Mouse (Mus musculus): Measurements from ENCODE around the gene Mfsd12.

The Mfsd12 gene

DNA sequence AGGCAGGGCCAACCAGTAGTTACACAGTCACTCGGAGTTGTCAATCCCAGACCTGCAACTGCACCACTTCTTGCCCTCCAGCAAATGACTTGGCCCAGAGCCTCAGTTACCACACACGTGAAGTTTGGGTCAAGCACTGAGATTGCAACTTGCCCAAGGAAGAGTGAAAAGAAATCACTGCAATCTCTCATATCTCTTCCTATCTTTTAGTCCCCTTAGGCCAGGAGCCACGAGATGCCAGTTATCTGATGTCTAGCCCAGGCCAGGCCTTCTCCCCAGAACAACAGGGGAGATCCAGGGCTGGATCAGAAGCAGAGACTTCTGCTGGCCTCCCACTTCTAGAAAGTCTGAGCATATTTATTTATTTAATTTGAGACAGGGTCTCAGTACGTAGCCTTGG, 1.8 kb upstream of the Mfsd12 start:
- DNase-seq (ENCODE audit: low spot score): no peak

DNA sequence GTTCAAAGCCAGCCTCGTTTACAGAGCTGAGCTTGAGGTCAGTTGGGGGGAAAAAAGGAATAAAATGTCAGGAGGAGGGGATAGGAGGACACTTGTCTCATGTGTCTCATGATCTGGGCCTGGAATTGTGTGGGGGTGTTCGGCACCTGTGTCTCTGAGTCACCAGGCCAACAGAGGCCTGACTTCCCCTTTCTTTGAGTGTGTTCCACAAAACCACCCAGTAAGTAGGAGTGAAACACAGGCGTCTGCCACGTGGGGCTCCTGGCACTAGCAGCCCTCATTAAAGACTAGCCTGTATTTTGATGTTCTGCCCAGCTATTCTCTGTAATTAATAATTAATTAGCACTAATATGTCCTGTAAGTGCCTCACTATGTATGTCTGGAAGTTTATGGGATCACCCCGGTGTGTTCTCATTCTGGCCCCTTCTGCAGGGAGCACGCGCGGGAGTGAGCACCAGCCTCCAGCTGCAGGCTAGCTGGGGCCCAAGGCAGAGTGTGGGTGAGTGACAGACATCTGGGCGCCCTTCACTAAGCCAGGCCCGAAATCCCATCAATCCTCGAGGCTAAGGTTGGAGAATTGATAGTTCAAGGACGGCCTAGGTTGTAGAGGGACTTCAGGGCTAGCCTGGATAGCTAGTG, 820 bp upstream of the Mfsd12 start:
- DNase-seq (ENCODE audit: low spot score): no peak

DNA sequence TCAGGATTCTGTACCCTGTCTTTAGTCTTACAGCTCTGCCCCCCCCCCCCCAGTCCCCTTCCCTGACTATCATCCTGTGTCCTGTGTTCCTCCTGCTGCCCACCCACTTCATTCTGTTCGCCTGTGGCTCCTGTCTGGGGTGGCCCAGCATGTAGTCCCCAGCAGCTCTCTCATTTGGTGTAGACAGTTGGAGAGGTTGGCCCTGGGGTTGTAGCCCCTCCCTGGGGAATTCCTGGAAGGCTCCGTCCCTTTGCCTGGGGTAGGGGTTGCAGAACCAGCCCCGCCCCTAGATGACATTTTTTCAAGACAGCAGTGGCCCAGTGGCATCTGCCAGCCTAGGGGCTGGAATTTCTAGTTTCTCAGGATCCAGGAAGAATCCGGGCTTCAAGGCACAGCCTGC, 918 bp downstream of the Mfsd12 start:
- no peak for DNase-seq (ENCODE audit: low spot score)

DNA sequence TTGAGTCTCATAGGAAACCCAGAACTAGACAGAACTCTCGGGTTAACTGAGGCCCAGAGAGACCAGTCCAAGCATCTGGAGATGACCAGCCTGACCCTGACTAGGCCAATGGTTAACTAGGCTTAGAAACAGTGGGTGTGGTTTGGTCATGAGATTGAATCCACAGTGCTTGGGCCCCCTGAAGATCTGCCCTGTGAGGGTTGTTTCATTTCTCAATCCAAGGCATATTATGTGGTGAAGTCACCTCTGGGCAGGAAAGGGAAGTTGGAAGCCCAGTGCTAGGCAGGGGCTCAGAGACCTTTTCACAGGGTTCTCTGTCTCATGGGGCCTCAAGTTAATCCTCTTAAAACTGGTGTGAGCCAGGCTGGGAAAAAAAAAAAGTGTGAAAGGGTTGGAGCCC, 1.6 kb downstream of the Mfsd12 start:
- no peak for DNase-seq (ENCODE audit: low spot score)

DNA sequence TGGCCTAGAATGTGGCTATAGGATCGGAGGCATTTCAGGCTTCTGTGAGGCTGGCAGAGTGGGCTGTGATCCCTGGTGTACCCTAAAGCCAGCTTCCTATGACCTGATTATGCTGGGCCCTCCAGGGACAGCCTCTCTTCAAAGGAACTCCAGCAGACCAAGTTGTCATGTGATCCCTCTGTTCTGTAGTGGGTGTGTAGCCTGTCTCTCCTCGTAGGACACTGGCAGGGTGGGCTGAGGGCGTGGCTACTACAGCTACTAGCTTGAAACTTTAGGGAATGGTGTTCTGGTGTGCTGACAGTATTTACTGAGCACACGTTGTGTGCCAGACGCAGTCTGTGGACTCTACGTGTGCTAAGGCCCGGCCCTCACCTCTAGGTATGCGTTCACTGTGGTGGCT, 3.4 kb downstream of the Mfsd12 start:
- DNase-seq (ENCODE audit: low spot score): no peak

DNA sequence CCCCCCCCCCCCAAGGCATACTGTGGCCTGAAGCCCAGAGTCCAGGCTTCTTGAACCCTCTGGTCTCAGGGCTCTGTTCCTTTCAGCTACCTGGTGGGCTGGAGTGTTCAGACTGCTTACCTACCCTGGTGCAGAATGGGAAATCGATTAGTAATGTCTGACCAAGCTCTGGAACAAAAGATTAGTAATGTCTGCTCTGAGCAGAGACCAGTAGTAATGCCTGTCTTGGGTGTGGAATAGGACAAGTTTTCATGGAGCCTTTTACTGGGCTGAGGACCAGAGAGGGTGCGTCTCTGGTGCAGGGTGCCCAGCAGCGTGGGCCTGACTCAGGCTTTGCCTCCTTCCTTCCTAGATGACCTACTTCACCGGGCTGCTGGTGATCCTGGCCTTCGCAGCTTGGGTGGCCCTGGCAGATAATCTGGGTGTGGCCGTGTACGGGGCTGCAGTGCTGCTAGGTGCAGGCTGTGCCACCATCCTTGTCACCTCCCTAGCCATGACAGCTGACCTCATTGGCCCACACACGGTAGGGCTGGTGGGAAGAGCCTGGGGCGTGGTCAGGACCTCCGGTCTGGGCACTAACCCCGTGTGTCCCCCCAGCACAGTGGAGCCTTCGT, 5.2 kb downstream of the Mfsd12 start:
- DNase-seq (ENCODE audit: low spot score): no peak

DNA sequence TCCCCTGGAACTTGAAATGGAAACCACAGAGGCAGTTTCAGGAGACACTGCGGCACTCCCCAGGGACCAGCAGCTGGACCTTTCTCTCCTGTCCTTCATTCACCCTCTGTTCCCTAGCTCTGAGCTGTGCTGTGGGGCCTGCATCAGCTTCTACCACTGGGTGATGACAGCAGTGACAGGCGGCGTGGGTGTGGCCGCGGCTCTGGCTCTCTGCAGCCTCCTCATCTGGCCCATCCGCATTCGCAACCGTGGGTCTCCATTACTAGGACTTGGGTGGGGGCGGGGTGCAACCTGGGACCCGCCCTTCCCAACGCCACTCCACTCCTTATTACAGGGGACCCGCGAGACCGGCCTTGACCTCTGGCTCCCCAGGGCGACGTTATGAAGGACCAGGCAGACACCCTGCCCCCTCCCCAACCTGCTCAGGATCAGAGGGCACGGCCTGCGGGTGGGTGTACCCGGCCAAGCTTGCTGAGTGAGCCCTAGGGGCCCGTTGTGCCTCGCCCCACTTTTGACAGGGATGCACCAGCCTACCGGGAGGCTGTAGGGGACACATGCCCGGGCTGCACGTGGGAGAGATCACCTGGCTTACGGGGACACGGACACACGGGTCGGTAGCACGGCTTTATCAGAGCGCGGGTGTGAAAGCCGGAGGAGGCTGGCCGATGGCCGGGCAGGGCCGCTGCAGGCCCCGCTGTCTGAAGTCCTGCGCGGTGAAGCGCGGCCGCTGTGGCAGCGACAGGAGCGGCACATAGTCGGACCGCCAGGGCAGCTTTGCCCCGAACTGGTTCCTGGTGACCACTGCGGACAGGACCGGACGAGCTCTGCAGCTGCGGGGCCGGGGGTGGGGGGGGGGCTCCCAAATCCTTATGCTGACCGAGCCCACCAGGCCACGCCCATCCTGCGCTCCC, 6.4 kb downstream of the Mfsd12 start:
- no peak for DNase-seq (ENCODE audit: low spot score)

DNA sequence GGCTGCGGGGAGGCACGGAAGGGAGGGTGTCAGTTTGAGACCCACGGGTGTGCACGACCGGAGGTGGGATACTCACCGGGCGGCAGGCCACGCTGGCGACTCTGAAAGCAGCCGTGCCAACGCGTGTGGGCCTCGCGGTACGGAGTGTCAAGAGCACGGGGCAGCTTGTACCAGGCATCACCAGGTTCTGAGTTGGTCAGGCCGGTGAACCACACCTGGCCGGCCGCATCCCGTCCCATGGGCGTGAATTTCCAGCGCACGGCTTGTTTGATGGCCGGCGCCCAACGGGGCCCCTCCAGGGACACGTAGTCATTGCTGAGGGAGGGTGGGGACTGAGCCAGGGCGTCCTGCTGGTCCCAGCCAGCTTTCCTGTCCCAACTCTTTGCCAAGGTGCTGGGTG, 7.4 kb downstream of the Mfsd12 start:
- DNase-seq (ENCODE audit: low spot score): no peak

DNA sequence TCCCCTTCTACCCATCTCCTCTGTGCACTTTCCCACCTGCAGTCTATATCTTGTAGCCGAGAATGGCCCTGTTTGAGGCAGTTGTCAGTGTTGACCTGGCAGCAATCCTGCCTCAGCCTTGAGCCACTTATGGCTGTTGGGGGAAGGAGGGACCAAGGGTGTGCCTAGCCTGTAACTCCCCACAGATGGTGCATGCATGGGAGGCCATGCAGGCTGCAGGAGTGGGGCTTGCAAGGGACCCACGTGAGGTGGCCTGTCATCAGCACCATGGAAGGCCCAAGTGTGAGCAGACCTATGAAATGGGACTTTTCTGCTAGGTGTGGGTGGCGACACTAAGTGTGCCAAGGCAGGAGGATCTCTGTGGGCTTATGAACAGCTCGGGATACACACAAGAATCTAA, 7.8 kb downstream of the Mfsd12 start:
- no peak for DNase-seq (ENCODE audit: low spot score)

DNA sequence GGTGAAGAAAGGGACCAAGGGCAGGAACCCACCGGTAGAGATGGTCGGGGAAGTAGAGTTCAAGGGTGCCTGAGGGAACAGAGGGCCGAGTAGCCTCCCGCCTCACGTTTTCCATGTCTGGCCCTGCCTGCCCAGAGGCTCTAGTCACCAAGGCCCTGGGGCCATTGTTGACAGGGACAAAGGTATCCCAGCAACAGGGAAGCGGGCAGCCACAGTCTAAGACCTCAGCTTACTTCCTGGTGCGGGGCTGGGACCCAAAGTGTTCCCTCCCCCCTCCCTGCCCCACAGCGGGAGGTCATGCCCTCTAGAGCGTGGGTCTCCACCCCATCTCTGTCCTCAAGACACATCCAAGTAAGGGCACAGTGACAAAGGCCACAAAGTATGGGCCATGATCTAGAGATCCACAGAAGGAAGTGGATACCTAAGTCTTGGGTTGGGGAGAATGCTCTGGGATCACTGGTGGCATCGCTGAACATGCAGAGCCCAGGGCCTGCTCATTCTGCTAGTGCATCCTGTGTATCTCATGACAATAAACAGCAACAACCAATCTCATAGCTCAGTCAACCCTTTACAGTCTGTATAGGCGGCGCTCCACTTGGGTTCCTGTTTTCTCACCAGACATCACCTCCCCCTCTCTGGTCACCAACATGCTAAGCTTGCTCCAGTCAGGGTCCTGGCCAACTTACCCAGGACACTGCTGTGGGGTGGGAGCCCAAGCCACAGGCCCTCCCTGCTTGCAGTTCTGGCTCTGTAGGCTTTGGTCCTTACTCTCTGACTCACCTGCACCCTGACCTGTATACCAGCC, 8.6 kb downstream of the Mfsd12 start, which contains the start of gene 4930404N11Rik:
Gene 4930404N11Rik, minus strand, starts transcription at position 145 of the 805 bp plus-strand sequence.
- peak; percentile 85 for DNase-seq (ENCODE audit: low spot score)

DNA sequence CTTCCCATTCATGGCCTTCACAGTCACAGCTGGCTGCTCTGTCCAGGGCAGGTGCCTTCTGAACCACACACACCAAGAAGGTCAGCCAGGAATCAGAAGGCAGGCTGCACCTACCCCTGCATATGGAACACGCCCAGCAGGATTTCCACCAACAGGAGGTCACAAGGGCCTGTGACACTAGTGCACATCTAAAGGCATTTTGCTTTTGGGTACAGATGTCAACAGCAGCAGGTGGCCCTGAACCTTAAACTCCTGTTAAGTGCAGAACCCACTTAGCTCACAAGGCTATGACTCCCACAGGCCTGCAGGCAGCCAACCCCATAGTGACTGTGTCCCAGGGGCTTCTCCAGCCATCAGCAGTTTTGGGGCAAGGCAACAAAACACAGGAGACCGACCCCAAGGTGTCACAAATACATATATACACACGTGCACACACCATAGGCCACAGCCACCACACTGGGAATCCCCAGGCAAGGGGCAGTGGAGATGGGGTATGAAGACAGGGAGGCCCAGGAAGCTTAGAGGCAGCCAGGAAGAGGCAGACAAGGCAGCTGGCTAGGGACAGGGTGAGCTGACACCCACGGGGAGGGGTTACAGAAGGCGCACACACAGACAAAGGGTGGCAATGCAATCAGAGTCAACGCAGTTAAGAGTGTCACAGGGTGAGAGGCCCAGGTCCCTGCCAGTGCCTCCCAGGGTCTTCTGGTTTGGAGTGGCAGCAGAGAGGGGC, 9.4 kb downstream of the Mfsd12 start:
- no peak for DNase-seq (ENCODE audit: low spot score)

DNA sequence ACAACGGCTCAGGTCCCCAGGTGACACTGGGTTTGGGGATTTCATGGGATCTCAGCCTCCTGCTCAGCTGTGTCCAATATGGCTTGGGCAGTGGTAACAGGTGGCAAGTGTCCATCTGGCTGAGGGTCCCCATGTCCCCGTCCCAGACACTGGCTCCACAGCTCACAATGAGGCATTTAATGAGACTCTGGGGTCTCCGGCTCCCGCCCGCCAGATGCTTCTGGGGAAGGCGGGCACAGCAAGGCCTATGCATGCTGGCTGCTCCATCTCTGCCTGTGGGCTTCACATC, 9.9 kb downstream of the Mfsd12 start:
- DNase-seq (ENCODE audit: low spot score): no peak

DNA sequence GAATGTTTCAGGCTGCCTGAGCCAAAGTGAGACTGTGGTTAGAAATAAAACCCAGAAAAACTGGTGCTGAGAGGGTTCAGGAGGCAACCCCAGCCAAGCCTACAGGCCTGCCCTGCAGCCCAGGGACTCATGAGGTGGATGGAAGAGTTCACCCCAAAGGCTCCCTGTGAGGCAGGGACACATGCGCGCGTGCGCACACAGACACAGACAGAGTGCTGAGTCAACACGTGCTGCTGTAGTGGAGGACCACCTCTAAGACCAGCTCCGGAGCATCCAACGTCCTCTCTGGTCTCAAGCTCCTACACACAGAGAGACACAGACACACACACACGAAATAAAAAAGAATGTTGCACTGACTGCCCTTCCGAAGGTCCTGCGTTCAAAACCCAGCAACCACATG, 18.0 kb downstream of the Mfsd12 start:
- no peak for DNase-seq (ENCODE audit: low spot score)

DNA sequence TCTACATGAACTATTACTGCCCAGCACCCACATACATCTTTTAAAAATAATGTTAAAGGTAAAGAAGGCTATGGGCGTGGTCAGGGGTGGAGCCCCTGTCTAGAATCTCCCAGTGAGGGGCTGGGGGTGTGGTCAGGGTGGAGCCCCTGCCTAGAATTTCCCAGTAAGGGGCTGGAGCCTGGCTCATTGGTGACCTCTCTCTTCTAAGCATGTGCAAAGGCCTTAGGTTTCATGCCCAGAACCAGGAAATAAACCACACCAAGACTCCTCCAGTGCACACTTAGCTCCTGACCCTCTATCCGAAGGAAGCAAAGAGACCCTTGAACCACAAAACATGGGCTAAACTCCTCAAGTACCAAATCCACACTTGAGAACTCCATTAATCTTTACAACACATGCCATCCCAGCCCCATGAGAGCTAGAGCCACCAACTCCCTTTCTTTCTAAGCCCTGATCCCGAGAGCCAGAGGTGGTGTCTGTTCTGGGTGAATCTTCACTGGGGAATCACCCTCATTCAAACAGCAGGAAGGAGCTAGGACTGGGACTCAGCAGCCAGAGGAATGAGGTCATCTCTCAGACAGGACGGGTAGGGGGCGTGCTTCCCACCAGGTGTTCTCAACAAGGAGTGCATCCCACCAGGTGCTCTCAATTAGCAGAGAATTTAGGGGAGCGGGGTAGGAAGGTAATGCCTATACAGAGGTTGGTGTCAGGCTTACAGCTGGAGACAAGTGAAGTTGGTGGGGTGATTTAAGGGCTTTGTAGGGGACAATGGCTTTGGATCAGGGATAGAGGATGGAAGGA, 19.5 kb downstream of the Mfsd12 start:
- DNase-seq (ENCODE audit: low spot score): peak; percentile 34

DNA sequence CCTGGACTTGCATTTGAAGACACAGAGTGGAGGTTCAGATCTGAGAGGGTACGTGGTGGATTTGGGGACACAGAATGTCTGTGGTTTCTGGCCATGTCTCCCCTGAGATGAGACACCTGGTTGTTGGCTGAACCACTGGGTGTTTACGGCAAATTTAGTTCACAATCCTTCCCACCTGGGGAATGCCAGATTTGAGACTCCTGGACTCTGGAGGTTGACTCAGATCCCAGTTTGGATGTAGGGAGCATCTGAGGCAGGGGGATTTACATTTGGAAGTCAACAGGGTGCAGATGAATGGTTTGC, 20.0 kb downstream of the Mfsd12 start:
- DNase-seq (ENCODE audit: low spot score): no peak

DNA sequence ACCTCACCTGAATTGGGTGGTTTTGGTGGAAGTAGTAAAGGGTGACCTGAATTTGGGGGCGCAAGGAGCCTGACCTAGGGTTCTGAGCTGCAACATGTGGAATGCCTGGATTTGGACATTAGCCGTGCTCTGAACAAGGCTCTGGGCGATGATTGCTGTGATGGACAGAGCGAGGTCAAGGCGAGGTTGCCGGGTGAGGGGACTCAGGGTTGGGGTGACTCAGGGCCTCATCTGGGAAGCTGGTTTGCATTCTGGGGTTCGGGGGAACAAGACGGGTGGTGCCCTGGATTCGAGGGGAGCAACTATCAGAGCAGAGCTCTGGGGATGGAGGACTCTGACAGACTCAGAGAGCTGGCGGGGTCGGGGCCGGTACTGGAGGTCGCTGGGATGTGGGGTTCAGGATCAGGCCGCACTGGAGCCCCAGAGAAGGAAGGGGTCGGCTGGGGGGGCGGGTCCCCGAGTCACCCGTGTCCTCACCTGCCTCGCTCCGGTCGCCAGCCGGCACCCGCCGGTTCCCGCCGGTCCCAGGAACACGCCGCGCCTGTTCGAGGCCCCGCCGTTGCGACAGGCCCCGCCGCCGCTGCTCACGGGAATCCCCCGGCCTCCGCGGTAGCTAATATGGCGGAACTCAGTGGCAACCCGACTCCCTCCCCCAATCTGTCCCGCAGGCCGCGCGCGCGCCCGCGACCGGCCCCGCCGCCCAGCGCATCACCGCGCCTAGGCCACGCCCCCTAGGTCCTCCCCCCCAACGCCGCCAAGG, 20.7 kb downstream of the Mfsd12 start, which contains the start of gene Fzr1:
Gene Fzr1, minus strand, starts transcription at position 724 of the 760 bp plus-strand sequence.
- peak; percentile 37 for DNase-seq (ENCODE audit: low spot score)

DNA sequence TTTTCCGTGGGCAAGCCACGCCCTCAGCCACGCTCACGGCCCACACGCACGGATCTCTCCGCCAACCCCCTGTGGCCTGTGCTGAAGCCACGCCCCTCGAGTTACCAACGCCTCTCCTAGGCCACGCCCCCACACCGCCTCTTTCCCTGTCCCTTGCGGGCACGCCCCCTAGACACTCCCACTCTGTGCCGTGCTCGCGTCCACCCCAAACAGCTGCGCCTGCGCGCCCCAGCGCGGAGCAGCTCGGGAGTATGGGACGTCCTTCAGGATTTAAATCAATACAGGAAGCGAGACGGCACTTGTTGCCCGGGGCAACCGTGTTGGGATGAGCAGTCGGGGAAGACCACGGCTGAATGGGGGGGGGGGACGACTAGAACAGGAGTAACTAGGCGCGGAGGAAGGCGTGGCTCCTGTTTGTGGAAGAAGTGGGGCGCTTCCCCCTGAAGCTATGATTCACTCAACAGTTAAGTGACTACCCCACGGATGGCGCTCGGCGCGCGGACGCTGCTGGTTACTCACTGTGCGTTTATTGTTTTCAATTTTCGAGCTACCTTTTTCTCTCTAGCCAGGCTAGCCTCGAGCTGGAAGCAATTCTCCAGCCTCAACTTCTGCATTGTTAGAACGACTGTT, 21.4 kb downstream of the Mfsd12 start:
- peak; percentile 100 for DNase-seq (ENCODE audit: low spot score)

DNA sequence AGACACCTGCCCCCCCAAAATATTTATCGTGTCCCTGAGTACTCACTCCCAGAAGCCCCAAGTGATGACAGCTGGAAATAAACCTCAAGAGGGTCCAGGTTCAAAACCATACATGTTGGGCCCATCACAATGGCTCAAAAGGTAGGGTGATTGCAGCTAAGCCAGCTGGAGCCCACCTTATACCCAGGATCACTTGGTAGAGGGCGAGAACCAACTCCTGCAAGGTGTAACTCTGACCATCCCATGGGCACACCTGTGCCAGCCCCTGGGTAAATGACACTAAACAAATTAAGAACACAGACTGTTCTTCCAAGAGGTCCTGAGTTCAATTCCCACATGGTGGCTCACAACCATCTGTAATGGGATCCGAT, 21.9 kb downstream of the Mfsd12 start:
- no peak for DNase-seq (ENCODE audit: low spot score)

DNA sequence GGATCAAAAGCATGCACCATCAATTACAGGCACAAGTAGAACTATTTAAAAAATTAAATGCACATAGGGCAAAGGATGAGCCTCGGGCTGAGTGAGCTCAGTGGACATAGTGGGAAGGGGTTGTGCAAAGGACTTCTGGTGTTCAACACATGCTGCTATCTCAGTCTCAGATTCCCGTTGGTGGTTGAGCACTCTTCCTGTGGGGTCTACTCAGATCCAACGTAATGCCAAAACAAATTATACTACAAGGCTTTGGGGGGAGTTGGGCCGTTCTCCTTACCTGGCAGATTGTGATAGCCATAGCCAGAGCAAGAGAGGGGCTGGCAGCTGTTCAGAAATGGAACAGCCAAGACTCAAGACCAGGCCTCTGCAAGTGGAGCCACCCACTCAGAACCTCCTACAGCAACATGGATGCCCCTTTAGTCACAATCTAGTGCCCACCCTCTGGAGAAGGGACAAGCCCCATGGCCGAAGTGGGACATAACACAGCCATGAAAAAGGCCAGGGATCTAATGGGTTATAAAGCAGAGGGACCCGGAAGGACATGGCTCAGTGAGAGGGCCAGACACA, 22.6 kb downstream of the Mfsd12 start:
- no peak for DNase-seq (ENCODE audit: low spot score)

DNA sequence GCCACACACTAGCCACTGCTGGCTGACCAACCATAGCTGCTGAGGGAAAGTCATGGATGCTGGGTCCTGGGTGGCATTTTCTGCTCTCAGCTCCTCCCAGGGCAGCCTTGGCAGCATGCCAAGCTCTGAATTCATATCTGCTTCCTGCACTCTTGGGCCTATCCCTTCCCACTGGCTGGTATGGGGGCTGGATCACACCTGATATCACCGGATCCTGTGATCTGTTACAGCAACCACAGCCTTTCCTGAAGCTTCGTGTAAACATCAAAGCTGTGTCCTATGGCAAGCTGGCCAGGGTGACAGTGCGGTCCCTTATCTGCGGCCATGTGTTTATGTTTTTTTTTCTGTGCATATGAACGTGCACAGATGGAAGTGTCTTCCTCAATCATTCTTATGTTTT, 24.7 kb downstream of the Mfsd12 start:
- DNase-seq (ENCODE audit: low spot score): no peak
